Mouse (Mus musculus): ENCODE results near the gene Dand5. TPM values are rescaled to one million over a fixed set of nuclear protein-coding genes. Genes with fewer than 3 reads are reported as not detected.
"Not testable (repeated sequence)": the region's sequence is repeated elsewhere in the genome, so short reads cannot be mapped to it uniquely, and the experiment has no call there.

Dand5 gene
- polyA plus RNA-seq, 1 experiment from 2014 or later = 9.4 TPM

GRCm38 (mm10) chr8:84837149-84837911, 14.7 kb upstream of the Dand5 start:
- ATAC-seq = no peak
- H3K4me2 ChIP-seq (ENCODE audit: low read length) = no peak overlapping the region

GRCm38 (mm10) chr8:84834866-84835855, 12.5 kb upstream of the Dand5 start:
- Histone ChIP-seq H3K27me3 (replicated peaks; ENCODE audit: control insufficient read depth, insufficient read depth, low read length) (no peaks in the 10 kb centered on the region), H3K4me1 (ENCODE audit: control insufficient read depth, insufficient read depth, low read length) (peaks cover 26% of the 10 kb centered on the region), H3K4me2 (ENCODE audit: low read length) (peak overlapping the region; percentile 30), H3K4me3 (ENCODE audit: low read depth, low read length) (no peak overlapping the region), H3K36me3 (ENCODE audit: control insufficient read depth, insufficient read depth, low read length) (peaks cover 51% of the 10 kb centered on the region), H3K27ac (ENCODE audit: low read depth, low read length) (peak overlapping the region; percentile 95), H3K9me3 (replicated peaks; ENCODE audit: control insufficient read depth, low read length) (no peaks in the 10 kb centered on the region), H3K9ac (ENCODE audit: low read length) (peak overlapping the region; percentile 40; the same call in 1 of the 2 replicates)
- DNase-seq (ENCODE audit: low spot score) (peak; percentile 84), ATAC-seq (peak; percentile 76)
- 51% methylated on average over 10 of the region's 10 CpGs for WGBS

More at GRCm38 (mm10) chr8:84837149-84837911, 14.7 kb upstream of the Dand5 start:
- Histone ChIP-seq H3K4me3 (ENCODE audit: low read depth, low read length) (no peak overlapping the region), H3K27me3 (replicated peaks; ENCODE audit: control insufficient read depth, insufficient read depth, low read length) (no peaks in the 10 kb centered on the region), H3K27ac (ENCODE audit: low read depth, low read length) (no peak overlapping the region), H3K9me3 (replicated peaks; ENCODE audit: control insufficient read depth, low read length) (no peaks in the 10 kb centered on the region), H3K9ac (ENCODE audit: low read length) (no peak overlapping the region), H3K4me1 (ENCODE audit: control insufficient read depth, insufficient read depth, low read length) (peaks cover 26% of the 10 kb centered on the region), H3K36me3 (ENCODE audit: control insufficient read depth, insufficient read depth, low read length) (peaks cover 64% of the 10 kb centered on the region)
- 81% methylated on average over 8 of the region's 8 CpGs for WGBS
- no peak for DNase-seq (ENCODE audit: low spot score)

GRCm38 (mm10) chr8:84834002-84834865, 11.6 kb upstream of the Dand5 start:
- H3K9ac ChIP-seq (ENCODE audit: low read length) = peak overlapping the region; percentile 40; the same call in 1 of the 2 replicates
- peak overlapping the region; percentile 95 for H3K27ac ChIP-seq (ENCODE audit: low read depth, low read length)
- ATAC-seq (peak; percentile 69), DNase-seq (ENCODE audit: low spot score) (peak; percentile 85)
- H3K27me3 ChIP-seq (replicated peaks; ENCODE audit: control insufficient read depth, insufficient read depth, low read length) = no peaks in the 10 kb centered on the region
- H3K9me3 ChIP-seq (replicated peaks; ENCODE audit: control insufficient read depth, low read length) = no peaks in the 10 kb centered on the region
- WGBS = 71% methylated on average over 19 of the region's 19 CpGs
- H3K4me2 ChIP-seq (ENCODE audit: low read length) = peak overlapping the region; percentile 30
- no peak overlapping the region for H3K4me3 ChIP-seq (ENCODE audit: low read depth, low read length)
- peaks cover 22% of the 10 kb centered on the region for H3K4me1 ChIP-seq (ENCODE audit: control insufficient read depth, insufficient read depth, low read length)
- H3K36me3 ChIP-seq (ENCODE audit: control insufficient read depth, insufficient read depth, low read length) = peaks cover 51% of the 10 kb centered on the region

- 70% methylated on average over 10 of the region's 10 CpGs for WGBS
- DNase-seq (ENCODE audit: low spot score) = peak; percentile 27
- H3K27ac ChIP-seq (ENCODE audit: low read depth, low read length) = peak overlapping the region; percentile 95
Observed at GRCm38 (mm10) chr8:84832759-84833742, 10.4 kb upstream of the Dand5 start.

GRCm38 (mm10) chr8:84832034-84832717, 9.6 kb upstream of the Dand5 start:
- H3K27ac ChIP-seq (ENCODE audit: low read depth, low read length) = peak overlapping the region; percentile 95
- peak overlapping the region; percentile 97 for H3K9ac ChIP-seq (ENCODE audit: low read length)
- H3K27me3 ChIP-seq (replicated peaks; ENCODE audit: control insufficient read depth, insufficient read depth, low read length) = no peaks in the 10 kb centered on the region
- peaks cover 22% of the 10 kb centered on the region for H3K4me1 ChIP-seq (ENCODE audit: control insufficient read depth, insufficient read depth, low read length)
- peak overlapping the region; percentile 90 for H3K4me3 ChIP-seq (ENCODE audit: low read depth, low read length)
- peak; percentile 64 for ATAC-seq
- H3K36me3 ChIP-seq (ENCODE audit: control insufficient read depth, insufficient read depth, low read length) = peaks cover 34% of the 10 kb centered on the region
- peak overlapping the region; percentile 67 for H3K4me2 ChIP-seq (ENCODE audit: low read length)
- no peaks in the 10 kb centered on the region for H3K9me3 ChIP-seq (replicated peaks; ENCODE audit: control insufficient read depth, low read length)
- 1% methylated on average over 59 of the region's 59 CpGs for WGBS
- DNase-seq (ENCODE audit: low spot score) = peak; percentile 80

More at GRCm38 (mm10) chr8:84832759-84833742, 10.4 kb upstream of the Dand5 start:
- Histone ChIP-seq H3K36me3 (ENCODE audit: control insufficient read depth, insufficient read depth, low read length) (peaks cover 42% of the 10 kb centered on the region), H3K9ac (ENCODE audit: low read length) (peak overlapping the region; percentile 97), H3K9me3 (replicated peaks; ENCODE audit: control insufficient read depth, low read length) (no peaks in the 10 kb centered on the region), H3K4me2 (ENCODE audit: low read length) (peak overlapping the region; percentile 67), H3K27me3 (replicated peaks; ENCODE audit: control insufficient read depth, insufficient read depth, low read length) (no peaks in the 10 kb centered on the region), H3K4me1 (ENCODE audit: control insufficient read depth, insufficient read depth, low read length) (peaks cover 22% of the 10 kb centered on the region), H3K4me3 (ENCODE audit: low read depth, low read length) (peak overlapping the region; percentile 90)
- no peak for ATAC-seq

- H3K4me2 ChIP-seq (ENCODE audit: low read length) = peak within 1 kb of the TSS; percentile 67
- DNase-seq (ENCODE audit: low spot score) = no peak
- no peaks in the 10 kb centered on the region for H3K9me3 ChIP-seq (replicated peaks; ENCODE audit: control insufficient read depth, low read length)
- peaks cover 22% of the 10 kb centered on the region for H3K4me1 ChIP-seq (ENCODE audit: control insufficient read depth, insufficient read depth, low read length)
- no peaks in the 10 kb centered on the region for H3K27me3 ChIP-seq (replicated peaks; ENCODE audit: control insufficient read depth, insufficient read depth, low read length)
- H3K9ac ChIP-seq (ENCODE audit: low read length) = peak within 1 kb of the TSS; percentile 97
- H3K4me3 ChIP-seq (ENCODE audit: low read depth, low read length) = peak within 1 kb of the TSS; percentile 90
- peak within 1 kb of the TSS; percentile 95 for H3K27ac ChIP-seq (ENCODE audit: low read depth, low read length)
- peaks cover 27% of the 10 kb centered on the region for H3K36me3 ChIP-seq (ENCODE audit: control insufficient read depth, insufficient read depth, low read length)
- no peak for ATAC-seq
- WGBS = 90% methylated on average over 11 of the region's 11 CpGs
Observed at GRCm38 (mm10) chr8:84831490-84831889, 8.9 kb upstream of the Dand5 start, which contains the start of gene Gadd45gip1. Gadd45gip1 (plus strand) TSS chr8:84831522.

GRCm38 (mm10) chr8:84826518-84826917, 3.9 kb upstream of the Dand5 start:
- not testable (repeated sequence) for ATAC-seq; DNase-seq (ENCODE audit: low spot score); H3K4me1 ChIP-seq (ENCODE audit: control insufficient read depth, insufficient read depth, low read length); H3K9me3 ChIP-seq (replicated peaks; ENCODE audit: control insufficient read depth, low read length); H3K4me2 ChIP-seq (ENCODE audit: low read length); H3K9ac ChIP-seq (ENCODE audit: low read length); H3K36me3 ChIP-seq (ENCODE audit: control insufficient read depth, insufficient read depth, low read length); H3K27ac ChIP-seq (ENCODE audit: low read depth, low read length); H3K27me3 ChIP-seq (replicated peaks; ENCODE audit: control insufficient read depth, insufficient read depth, low read length); H3K4me3 ChIP-seq (ENCODE audit: low read depth, low read length)
- WGBS = 88% methylated on average over 2 of the region's 2 CpGs
